Mouse (Mus musculus): ENCODE results near the gene Tex33. TPM values are rescaled to one million over a fixed set of nuclear protein-coding genes. Genes with fewer than 3 reads are reported as not detected.

The Tex33 gene
- polyA plus RNA-seq, 1 experiment from 2014 or later: not detected

DNA sequence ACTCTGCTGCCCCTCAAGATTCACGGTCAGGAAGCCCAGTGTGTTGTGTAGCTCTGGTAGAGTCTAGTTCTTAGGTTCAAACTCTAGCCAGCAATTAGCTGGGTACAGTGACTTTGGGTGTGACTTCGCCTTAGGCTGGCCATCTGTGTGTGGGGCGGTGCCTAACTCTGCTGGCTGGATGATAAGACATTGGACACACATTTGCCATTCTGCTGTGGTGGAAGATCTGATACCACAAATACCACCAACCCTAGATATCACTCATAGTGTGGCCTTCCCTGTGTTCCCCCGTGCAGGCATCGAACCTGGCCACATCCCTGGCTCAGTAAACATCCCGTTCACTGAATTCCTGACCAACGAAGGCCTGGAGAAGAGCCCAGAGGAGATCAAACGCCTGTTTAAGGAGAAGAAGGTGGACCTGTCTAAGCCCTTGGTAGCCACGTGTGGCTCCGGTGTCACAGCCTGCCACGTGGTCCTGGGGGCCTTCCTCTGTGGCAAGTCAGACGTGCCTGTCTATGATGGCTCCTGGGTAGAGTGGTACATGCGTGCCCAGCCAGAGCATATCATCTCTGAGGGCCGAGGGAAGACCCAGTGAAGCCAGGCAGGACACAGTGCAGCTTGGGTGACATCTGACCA lies 17.5 kb upstream of the Tex33 start:
- Histone ChIP-seq H3K9me3 (no peaks in the 10 kb centered on the region), H3K4me2 (no peak overlapping the region), H3K27me3 (peaks cover 38% of the 10 kb centered on the region), H3K4me3 (no peak overlapping the region), H3K27ac (no peak overlapping the region), H3K9ac (no peak overlapping the region), H3K4me1 (peaks cover 10% of the 10 kb centered on the region), H3K36me3 (peaks cover 3% of the 10 kb centered on the region; the same call in 1 of the 2 replicates)
- 86% methylated on average over 14 of the region's 14 CpGs for WGBS
- no peak for ATAC-seq (ENCODE audit: insufficient number of reproducible peaks, low FRiP score, low TSS enrichment, low read depth)

DNA sequence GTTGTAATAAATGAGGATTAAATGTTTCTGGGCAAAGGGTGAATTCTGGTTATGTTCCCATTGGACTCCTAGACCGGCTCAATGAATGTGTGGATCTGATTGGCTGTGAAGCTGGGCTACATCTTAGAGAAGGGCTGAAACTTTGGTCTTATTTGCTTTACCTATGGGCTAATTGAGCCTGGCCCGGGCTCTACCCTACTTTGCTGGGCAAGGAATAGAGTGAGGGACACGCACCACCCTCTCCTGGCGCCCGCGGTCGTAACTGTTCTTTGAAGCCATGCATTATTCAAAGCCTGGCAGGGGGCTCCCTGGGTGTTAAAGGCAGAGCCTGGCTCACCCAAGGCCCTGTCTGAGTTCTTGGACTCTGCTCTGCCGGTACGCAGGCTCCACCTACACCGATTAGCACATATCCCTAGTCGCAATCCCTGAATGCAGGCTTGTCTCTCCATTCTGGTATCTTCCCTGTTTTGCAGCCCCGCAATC lies 13.9 kb upstream of the Tex33 start:
- 22% methylated on average over 12 of the region's 12 CpGs for WGBS
- H3K4me3 ChIP-seq: peak overlapping the region; percentile 23
- peak overlapping the region; percentile 37 for H3K4me2 ChIP-seq
- peaks cover 30% of the 10 kb centered on the region for H3K4me1 ChIP-seq
- no peaks in the 10 kb centered on the region for H3K9me3 ChIP-seq
- peaks cover 3% of the 10 kb centered on the region; the same call in 1 of the 2 replicates for H3K36me3 ChIP-seq
- no peak for ATAC-seq (ENCODE audit: insufficient number of reproducible peaks, low FRiP score, low TSS enrichment, low read depth)
- H3K9ac ChIP-seq: no peak overlapping the region
- H3K27ac ChIP-seq: no peak overlapping the region
- peaks cover 45% of the 10 kb centered on the region for H3K27me3 ChIP-seq

DNA sequence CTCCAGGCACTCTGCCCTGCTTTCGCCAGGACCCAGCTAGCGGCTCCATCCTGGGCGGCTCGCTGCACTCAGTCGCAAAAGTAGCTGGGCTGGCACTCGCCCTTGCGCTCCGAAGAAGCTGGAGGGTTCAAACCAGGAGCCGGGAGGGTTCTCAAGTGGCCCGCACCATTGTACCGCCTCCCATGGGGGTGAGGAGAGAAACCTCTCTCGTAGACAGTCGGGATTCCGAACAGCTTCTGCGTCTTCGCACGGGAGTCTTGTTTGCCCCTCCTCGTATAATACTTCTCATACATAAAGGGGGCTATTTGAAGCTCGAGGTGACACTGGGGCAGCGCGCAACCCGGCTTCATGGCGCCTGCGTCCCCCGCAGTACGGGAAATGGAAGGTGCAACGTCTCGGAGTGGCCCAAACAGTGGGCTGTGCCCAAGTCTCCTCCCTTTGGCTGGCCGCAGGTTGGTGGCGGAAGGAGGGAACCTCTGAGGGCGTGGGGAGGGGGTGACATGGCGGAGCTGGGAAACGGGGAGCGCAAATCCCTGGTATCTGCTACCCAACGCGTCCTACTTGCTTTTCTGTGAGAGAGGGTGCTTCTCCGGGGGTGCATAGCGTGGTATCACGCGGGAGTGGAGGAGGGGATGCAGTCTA lies 10.7 kb upstream of the Tex33 start, which contains the start of gene Mpst:
Gene Mpst (plus strand): TSS at position 124 of the 642 bp plus-strand sequence.
- peak within 1 kb of the TSS; percentile 57 for H3K9ac ChIP-seq
- H3K9me3 ChIP-seq: no peaks in the 10 kb centered on the region
- H3K4me1 ChIP-seq: peaks cover 61% of the 10 kb centered on the region
- H3K4me3 ChIP-seq: peak within 1 kb of the TSS; percentile 63
- peak within 1 kb of the TSS; percentile 91 for H3K4me2 ChIP-seq
- peaks cover 40% of the 10 kb centered on the region for H3K27me3 ChIP-seq
- WGBS: under 1% methylated on average over 40 of the region's 40 CpGs
- H3K36me3 ChIP-seq: no peaks in the 10 kb centered on the region
- ATAC-seq (ENCODE audit: insufficient number of reproducible peaks, low FRiP score, low TSS enrichment, low read depth): peak; percentile 84
- H3K27ac ChIP-seq: peak within 1 kb of the TSS; percentile 93

DNA sequence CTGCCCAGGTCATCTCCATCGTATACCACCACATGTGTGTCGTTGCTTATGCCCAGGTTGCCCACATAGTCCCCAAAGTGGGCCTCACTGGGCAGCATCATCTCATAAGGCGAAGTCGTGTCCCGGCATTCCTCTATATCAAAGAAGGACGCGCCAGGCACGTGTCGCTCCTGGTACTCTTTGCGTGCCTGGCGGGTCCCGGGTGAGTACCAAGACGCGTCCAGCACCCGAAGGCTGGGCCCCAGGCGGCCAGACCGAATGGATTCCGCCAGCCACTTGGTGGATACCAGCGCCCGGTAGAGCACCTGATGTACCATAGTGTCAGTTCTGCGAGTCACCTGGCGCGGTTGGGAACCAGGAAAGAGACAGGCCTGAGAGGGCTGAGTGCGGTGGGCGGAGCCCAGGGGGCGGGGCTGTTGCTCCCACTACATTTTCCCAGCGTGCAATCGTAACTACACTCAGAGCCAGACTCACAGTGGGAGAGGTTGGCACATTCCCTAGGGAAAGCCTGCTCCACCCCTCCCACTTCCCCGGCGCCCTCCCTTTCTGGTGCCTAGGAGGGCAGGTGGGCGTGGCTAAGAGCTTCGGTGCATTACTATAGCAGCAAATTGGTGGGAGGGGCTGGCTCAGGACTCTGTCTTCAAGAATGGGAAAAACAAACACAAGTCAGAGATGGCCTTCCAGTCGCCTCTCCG lies 10.0 kb upstream of the Tex33 start, which contains the start of gene Tst:
Gene Tst (minus strand): TSS at position 391 of the 695 bp plus-strand sequence.
- H3K27ac ChIP-seq: peak within 1 kb of the TSS; percentile 93
- H3K9ac ChIP-seq: peak within 1 kb of the TSS; percentile 57
- peak within 1 kb of the TSS; percentile 63 for H3K4me3 ChIP-seq
- no peaks in the 10 kb centered on the region for H3K9me3 ChIP-seq
- WGBS: 3% methylated on average over 34 of the region's 34 CpGs
- no peaks in the 10 kb centered on the region for H3K36me3 ChIP-seq
- H3K27me3 ChIP-seq: peaks cover 32% of the 10 kb centered on the region
- peak; percentile 71 for ATAC-seq (ENCODE audit: insufficient number of reproducible peaks, low FRiP score, low TSS enrichment, low read depth)
- peak within 1 kb of the TSS; percentile 91 for H3K4me2 ChIP-seq
- peaks cover 62% of the 10 kb centered on the region for H3K4me1 ChIP-seq

DNA sequence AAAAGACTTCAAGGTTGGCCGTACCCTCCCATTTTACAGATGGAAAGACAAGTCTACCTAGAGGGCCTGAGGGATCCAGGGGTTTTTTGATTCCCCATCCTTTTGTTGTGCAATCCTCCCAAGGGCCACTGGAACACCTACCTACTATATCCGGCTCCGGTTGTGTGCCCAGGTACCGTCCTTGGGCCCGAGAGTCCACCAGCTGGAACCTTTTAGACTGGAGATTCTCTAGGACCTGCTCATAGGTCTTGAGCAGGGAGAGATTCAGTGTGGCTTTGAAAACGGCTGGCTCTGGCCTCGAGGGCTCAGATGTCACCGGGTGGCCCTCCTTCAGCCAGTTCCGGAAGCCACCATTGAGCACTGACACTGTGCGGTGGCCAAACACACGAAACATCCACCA lies 9.4 kb upstream of the Tex33 start:
- H3K9ac ChIP-seq: no peak overlapping the region; the same call in 1 of the 2 replicates
- no peak for ATAC-seq (ENCODE audit: insufficient number of reproducible peaks, low FRiP score, low TSS enrichment, low read depth)
- peak overlapping the region; percentile 63 for H3K4me3 ChIP-seq
- no peaks in the 10 kb centered on the region for H3K9me3 ChIP-seq
- H3K27me3 ChIP-seq: peaks cover 27% of the 10 kb centered on the region
- H3K36me3 ChIP-seq: no peaks in the 10 kb centered on the region
- no peak overlapping the region for H3K27ac ChIP-seq
- peaks cover 58% of the 10 kb centered on the region for H3K4me1 ChIP-seq
- peak overlapping the region; percentile 91 for H3K4me2 ChIP-seq
- 55% methylated on average over 11 of the region's 11 CpGs for WGBS

DNA sequence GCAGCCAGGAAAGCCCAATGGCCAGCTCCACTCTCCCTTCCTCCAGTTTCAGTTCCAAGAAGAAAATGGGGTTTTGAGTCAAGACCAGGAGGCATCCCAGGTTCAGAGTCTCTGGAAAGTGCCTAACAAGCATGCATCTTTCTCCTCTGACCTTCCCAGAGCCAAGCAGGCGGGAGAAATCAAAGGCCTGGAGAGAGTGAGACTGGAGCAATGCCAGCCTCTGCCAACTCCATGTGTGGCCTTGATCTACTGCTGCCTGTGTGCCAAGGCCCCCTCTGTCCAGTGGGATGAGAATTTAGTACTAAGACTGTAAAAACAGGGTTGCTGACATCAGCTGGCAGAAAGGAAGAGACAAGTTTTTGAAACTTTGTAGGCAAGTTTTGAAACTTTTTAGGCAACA lies 8.2 kb upstream of the Tex33 start:
- Histone ChIP-seq H3K27me3 (peaks cover 15% of the 10 kb centered on the region), H3K9me3 (no peaks in the 10 kb centered on the region), H3K4me3 (no peak overlapping the region), H3K36me3 (no peaks in the 10 kb centered on the region), H3K4me2 (no peak overlapping the region), H3K9ac (no peak overlapping the region), H3K4me1 (peaks cover 52% of the 10 kb centered on the region), H3K27ac (peak overlapping the region; percentile 34; the same call in 1 of the 2 replicates)
- WGBS: 40% methylated on average over 1 of the region's 1 CpGs
- ATAC-seq (ENCODE audit: insufficient number of reproducible peaks, low FRiP score, low TSS enrichment, low read depth): no peak

DNA sequence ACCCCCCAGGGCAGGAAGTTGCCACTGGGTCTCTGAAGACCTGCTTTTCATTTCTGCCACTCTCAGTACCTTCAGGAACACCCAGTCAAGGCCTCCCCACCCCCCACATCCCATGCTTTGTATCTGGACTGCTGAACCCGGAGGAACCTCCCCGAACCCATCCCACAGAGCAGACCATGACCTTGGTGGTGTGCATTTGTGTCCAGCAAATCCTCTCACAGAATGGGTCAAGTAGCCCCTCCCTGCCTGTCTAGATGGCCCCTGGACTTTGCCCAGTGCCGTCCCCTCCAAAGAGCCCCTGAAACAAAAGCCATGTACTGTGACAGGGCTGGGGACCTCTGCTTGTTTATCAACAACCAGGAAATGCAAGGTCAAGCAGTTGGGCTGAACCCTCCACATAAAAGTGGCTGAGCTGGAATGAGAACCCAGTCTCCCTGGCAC lies 7.6 kb upstream of the Tex33 start:
- Histone ChIP-seq H3K4me1 (peaks cover 52% of the 10 kb centered on the region), H3K27ac (no peak overlapping the region), H3K9me3 (no peaks in the 10 kb centered on the region), H3K4me2 (no peak overlapping the region), H3K27me3 (peaks cover 9% of the 10 kb centered on the region; the same call in 1 of the 2 replicates), H3K4me3 (no peak overlapping the region), H3K36me3 (no peaks in the 10 kb centered on the region), H3K9ac (no peak overlapping the region)
- 67% methylated on average over 3 of the region's 3 CpGs for WGBS
- no peak for ATAC-seq (ENCODE audit: insufficient number of reproducible peaks, low FRiP score, low TSS enrichment, low read depth)

DNA sequence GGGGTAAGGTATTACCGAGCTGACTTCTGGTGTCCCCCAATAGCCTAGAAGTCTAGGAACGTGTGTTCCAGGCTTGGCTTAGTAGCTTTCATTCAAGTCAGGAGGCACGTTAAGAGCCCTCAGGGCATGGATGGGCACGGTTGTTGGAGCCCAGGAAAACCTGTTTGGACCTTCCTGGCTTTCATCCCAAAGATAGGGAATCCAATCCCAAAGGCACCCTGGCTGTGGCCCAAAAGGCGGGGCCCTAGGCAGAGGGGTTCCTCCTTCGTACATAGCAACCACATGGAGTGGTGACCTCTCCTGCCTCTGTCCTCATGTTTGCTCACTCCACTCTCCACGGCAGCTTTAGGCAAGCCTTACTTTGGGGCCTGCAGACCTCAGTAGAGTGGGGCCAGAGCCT lies 6.7 kb upstream of the Tex33 start:
- 62% methylated on average over 7 of the region's 7 CpGs for WGBS
- H3K27ac ChIP-seq: no peak overlapping the region
- ATAC-seq (ENCODE audit: insufficient number of reproducible peaks, low FRiP score, low TSS enrichment, low read depth): no peak

DNA sequence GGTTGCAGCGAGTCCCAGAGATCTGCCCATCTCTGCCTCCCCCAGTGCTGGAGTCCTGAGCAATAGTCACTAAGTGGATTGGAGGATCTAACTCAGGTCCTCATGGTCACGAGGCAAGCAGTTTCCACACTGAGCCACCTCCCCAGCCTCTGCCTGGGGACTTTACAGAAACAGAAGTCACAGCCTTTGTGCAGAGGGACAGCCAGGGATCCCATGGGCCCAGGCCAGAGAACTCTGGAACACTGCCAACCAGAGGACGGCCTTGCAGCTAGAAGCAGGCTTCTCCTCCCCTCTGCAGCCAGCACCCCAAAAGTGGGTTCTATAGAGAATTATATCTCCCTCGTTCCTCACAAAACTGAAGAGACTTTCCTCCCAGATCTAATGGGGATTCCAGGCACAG lies 6.2 kb upstream of the Tex33 start:
- no peaks in the 10 kb centered on the region for H3K9me3 ChIP-seq
- WGBS: 47% methylated on average over 4 of the region's 4 CpGs
- H3K36me3 ChIP-seq: no peaks in the 10 kb centered on the region
- peaks cover 49% of the 10 kb centered on the region for H3K4me1 ChIP-seq
- no peak overlapping the region for H3K4me3 ChIP-seq
- no peaks in the 10 kb centered on the region for H3K27me3 ChIP-seq
- ATAC-seq (ENCODE audit: insufficient number of reproducible peaks, low FRiP score, low TSS enrichment, low read depth): no peak
- no peak overlapping the region for H3K27ac ChIP-seq
- no peak overlapping the region for H3K9ac ChIP-seq
- H3K4me2 ChIP-seq: no peak overlapping the region

More for the DNA sequence above, 6.7 kb upstream of the Tex33 start:
- H3K9me3 ChIP-seq: no peaks in the 10 kb centered on the region
- H3K4me3 ChIP-seq: no peak overlapping the region
- H3K36me3 ChIP-seq: no peaks in the 10 kb centered on the region
- no peak overlapping the region for H3K9ac ChIP-seq
- no peaks in the 10 kb centered on the region for H3K27me3 ChIP-seq
- peaks cover 52% of the 10 kb centered on the region for H3K4me1 ChIP-seq
- H3K4me2 ChIP-seq: no peak overlapping the region

DNA sequence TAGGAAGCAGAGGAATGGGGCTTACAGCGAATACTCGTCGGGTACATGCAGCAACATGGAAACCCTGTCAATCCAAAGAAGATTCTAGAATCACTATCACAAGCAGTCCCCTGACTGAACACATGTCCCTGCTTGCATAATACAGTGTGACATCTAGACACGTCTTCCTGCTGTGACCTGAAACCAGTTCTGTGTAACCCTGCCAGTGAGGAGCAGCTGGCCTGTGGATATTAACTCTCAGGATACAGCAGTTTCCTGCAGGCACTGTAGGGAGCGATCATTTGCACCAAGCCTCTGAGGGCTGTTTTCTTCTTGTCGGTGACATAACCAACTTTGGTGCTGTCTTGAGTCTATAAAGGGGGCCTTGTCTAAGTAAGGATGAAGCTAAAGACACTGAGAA lies 5.6 kb upstream of the Tex33 start:
- Histone ChIP-seq H3K9me3 (no peaks in the 10 kb centered on the region), H3K9ac (no peak overlapping the region), H3K4me2 (no peak overlapping the region), H3K36me3 (no peaks in the 10 kb centered on the region), H3K4me3 (no peak overlapping the region), H3K4me1 (peaks cover 46% of the 10 kb centered on the region), H3K27me3 (no peaks in the 10 kb centered on the region), H3K27ac (0 out of 2 replicates have a peak overlapping the region, but pooled peaks have one; percentile 11)
- ATAC-seq (ENCODE audit: insufficient number of reproducible peaks, low FRiP score, low TSS enrichment, low read depth): no peak
- 63% methylated on average over 6 of the region's 6 CpGs for WGBS

DNA sequence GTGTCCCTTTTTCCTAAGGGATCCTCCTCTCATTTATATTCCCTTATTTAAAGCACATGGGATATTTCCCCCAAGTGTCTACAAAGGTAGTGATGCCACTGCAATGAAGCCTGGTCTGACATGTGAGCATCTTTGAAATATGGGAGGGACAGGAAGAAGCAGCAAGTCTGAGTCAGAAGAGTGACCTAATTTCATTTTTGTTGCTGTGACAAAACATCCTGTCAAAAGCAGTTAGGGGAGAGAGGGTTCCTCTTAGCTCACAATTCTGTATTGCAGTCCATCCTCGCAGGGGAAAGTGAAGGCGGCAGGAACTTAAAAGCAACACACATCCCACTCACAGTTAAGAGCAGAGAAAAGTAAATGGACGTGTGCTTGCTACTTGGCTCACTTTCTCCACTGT lies 4.9 kb downstream of the Tex33 start:
- H3K9ac ChIP-seq: no peak overlapping the region
- no peaks in the 10 kb centered on the region for H3K36me3 ChIP-seq
- WGBS: 86% methylated on average over 3 of the region's 3 CpGs
- H3K4me3 ChIP-seq: no peak overlapping the region
- ATAC-seq (ENCODE audit: insufficient number of reproducible peaks, low FRiP score, low TSS enrichment, low read depth): no peak
- no peaks in the 10 kb centered on the region for H3K9me3 ChIP-seq
- H3K4me2 ChIP-seq: no peak overlapping the region
- H3K4me1 ChIP-seq: no peaks in the 10 kb centered on the region
- H3K27ac ChIP-seq: no peak overlapping the region
- H3K27me3 ChIP-seq: no peaks in the 10 kb centered on the region

DNA sequence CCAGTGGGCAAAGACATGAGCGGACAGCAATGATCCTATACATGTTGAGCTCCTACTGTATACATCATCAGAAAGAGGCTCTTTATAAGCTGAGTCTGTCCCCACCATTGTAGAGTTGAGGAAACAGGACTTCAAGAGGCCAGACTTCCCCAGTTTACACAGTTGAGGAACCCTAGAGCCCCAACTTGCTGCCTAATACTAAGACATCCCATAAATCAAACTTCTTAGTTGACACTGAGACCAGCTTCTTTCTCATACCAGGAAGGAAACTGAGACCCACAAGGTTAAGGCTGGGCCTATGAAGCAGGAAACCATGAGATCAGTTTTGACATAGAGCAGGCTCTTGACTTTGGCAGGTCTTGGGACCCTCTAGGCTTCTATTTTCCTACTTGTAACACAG lies 10.1 kb downstream of the Tex33 start:
- WGBS: 90% methylated on average over 1 of the region's 1 CpGs
- ATAC-seq (ENCODE audit: insufficient number of reproducible peaks, low FRiP score, low TSS enrichment, low read depth): no peak
- H3K27ac ChIP-seq: no peak overlapping the region
- no peaks in the 10 kb centered on the region for H3K36me3 ChIP-seq
- no peaks in the 10 kb centered on the region for H3K27me3 ChIP-seq
- no peaks in the 10 kb centered on the region for H3K9me3 ChIP-seq
- no peak overlapping the region for H3K4me2 ChIP-seq
- H3K9ac ChIP-seq: no peak overlapping the region
- H3K4me3 ChIP-seq: no peak overlapping the region
- H3K4me1 ChIP-seq: no peaks in the 10 kb centered on the region; the same call in 1 of the 2 replicates

All from limb, embryonic 15.5 days (tissue).